Mouse (Mus musculus) lung, postnatal 0 days (tissue): ENCODE results near the gene Tmem104. TPM values are rescaled to one million over a fixed set of nuclear protein-coding genes. Genes with fewer than 3 reads are reported as not detected.
A peak's percentile ranks its signal among the peaks of the same experiment; 100 is the strongest.

ENCODE experiments used
- ATAC-seq: fragments of 200-750 bp; cut with Nextera tagmentation; 2 replicates; pipeline ENCODE4 v1.8.0; 2017; ENCODE audit warnings: moderate library complexity
- DNase-seq: peaks from one replicate; pipeline ENCODE4 v3.0.0-alpha.2; 2016; ENCODE audit warnings: low spot score
- H3K27ac ChIP-seq: fragments of 300-500 bp; sonication (generic); 2 replicates; pipeline ENCODE4 v1.5.1; 2014; ENCODE audit warnings: antibody characterized with exemption, mild to moderate bottlenecking, low read length, mixed read lengths
- H3K27me3 ChIP-seq: fragments of 300-500 bp; sonication (generic); replicated peaks from 2 replicates; pipeline ENCODE4 v1.6.1; 2014; ENCODE audit warnings: low read length, mixed read lengths; ENCODE audit not compliant: insufficient read depth
- H3K36me3 ChIP-seq: fragments of 300-500 bp; sonication (generic); 2 replicates; pipeline ENCODE4 v1.6.1; 2014; ENCODE audit warnings: low read length, mixed read lengths; ENCODE audit not compliant: insufficient read depth
- H3K4me1 ChIP-seq: fragments of 300-500 bp; sonication (generic); 2 replicates; pipeline ENCODE4 v1.6.1; 2014; ENCODE audit warnings: antibody characterized with exemption, low read depth, low read length, mixed read lengths; ENCODE audit not compliant: insufficient read depth
- H3K4me2 ChIP-seq: fragments of 300-500 bp; sonication (generic); replicated peaks from 2 replicates; pipeline ENCODE4 v1.6.1; 2014; ENCODE audit warnings: low read depth, mild to moderate bottlenecking, low read length, moderate library complexity, mixed read lengths
- H3K4me3 ChIP-seq: fragments of 300-500 bp; sonication (generic); 2 replicates; pipeline ENCODE4 v1.5.1; 2014; ENCODE audit warnings: low read depth, low read length
- H3K9ac ChIP-seq: fragments of 300-500 bp; sonication (generic); replicated peaks from 2 replicates; pipeline ENCODE4 v1.6.1; 2014; ENCODE audit warnings: low read depth, mild to moderate bottlenecking
- H3K9me3 ChIP-seq: fragments of 300-500 bp; sonication (generic); 2 replicates; pipeline ENCODE4 v1.6.1; 2016; ENCODE audit warnings: low read length, mixed read lengths
- CTCF ChIP-seq: IDR thresholded peaks from 2 replicates; pipeline ENCODE4 v1.5.1; 2016; ENCODE audit warnings: antibody characterized with exemption, mild to moderate bottlenecking
- EP300 ChIP-seq: IDR thresholded peaks from 2 replicates; pipeline ENCODE4 v1.6.1; 2016; ENCODE audit warnings: antibody characterized with exemption, mild to moderate bottlenecking, control low read depth
- WGBS: fragments of 180-500 bp; shearing (Covaris S2); extraction: QIAGEN DNeasy Blood & Tissue Kit; methylation state at CpG from one replicate; pipeline ENCODE4 v1.1.7; 2014; 5-methylcytosine and 5-hydroxymethylcytosine counted together
- polyA plus RNA-seq: library from polyadenylated mRNA; unstranded; fragments of >200 nt; fragmentation: Nextera tagmentation; extraction: Ambion mirVana; gene quantifications from 2 replicates; pipeline ENCODE4 v1.2.1, GENCODE M21; 2015

Tmem104 gene
- polyA plus RNA-seq, 1 experiment from 2014 or later = 9.6 TPM

- TF ChIP-seq CTCF (no peak), EP300 (no peak)
- H3K9me3 ChIP-seq = peaks cover 5% of the 10 kb centered on the region; the same call in 1 of the 2 replicates
- no peaks in the 10 kb centered on the region for H3K36me3 ChIP-seq
- 73% methylated on average over 9 of the region's 9 CpGs for WGBS
- H3K27me3 ChIP-seq = 0 out of 2 replicates have a peak, but pooled peaks cover 6% of the 10 kb centered on the region
- H3K4me3 ChIP-seq = no peak overlapping the region
- H3K9ac ChIP-seq = no peak overlapping the region
- H3K27ac ChIP-seq = no peak overlapping the region
- DNase-seq (no peak), ATAC-seq (no peak)
- no peak overlapping the region for H3K4me2 ChIP-seq
- no peaks in the 10 kb centered on the region for H3K4me1 ChIP-seq
Observed at GRCm38 (mm10) chr11:115153088-115153487, 34.2 kb upstream of the Tmem104 start.

- H3K27ac ChIP-seq = no peak overlapping the region
- peak; percentile 88 for ATAC-seq
- no peaks in the 10 kb centered on the region for H3K36me3 ChIP-seq
- H3K4me1 ChIP-seq = peaks cover 7% of the 10 kb centered on the region; the same call in 1 of the 2 replicates
- peak overlapping the region; percentile 43 for H3K4me2 ChIP-seq
- TF ChIP-seq EP300 = no peak
- TF ChIP-seq CTCF = peak; percentile 91
- DNase-seq = peak; percentile 87
- peaks cover 5% of the 10 kb centered on the region; the same call in 1 of the 2 replicates for H3K9me3 ChIP-seq
- H3K4me3 ChIP-seq = no peak overlapping the region
- 0 out of 2 replicates have a peak, but pooled peaks cover 6% of the 10 kb centered on the region for H3K27me3 ChIP-seq
- no peak overlapping the region for H3K9ac ChIP-seq
- 2% methylated on average over 35 of the region's 35 CpGs for WGBS
Observed at GRCm38 (mm10) chr11:115153699-115154292, 33.5 kb upstream of the Tmem104 start.

- 7% methylated on average over 5 of the region's 5 CpGs for WGBS
- no peak overlapping the region for H3K4me3 ChIP-seq
- no peak overlapping the region for H3K4me2 ChIP-seq
- no peak for DNase-seq
- no peak overlapping the region for H3K27ac ChIP-seq
- ATAC-seq = no peak
- H3K36me3 ChIP-seq = no peaks in the 10 kb centered on the region
- H3K27me3 ChIP-seq = 0 out of 2 replicates have a peak, but pooled peaks cover 6% of the 10 kb centered on the region
- TF ChIP-seq CTCF (no peak), EP300 (no peak)
- H3K9ac ChIP-seq = no peak overlapping the region
- H3K4me1 ChIP-seq = peaks cover 7% of the 10 kb centered on the region; the same call in 1 of the 2 replicates
- no peaks in the 10 kb centered on the region for H3K9me3 ChIP-seq
Observed at GRCm38 (mm10) chr11:115155053-115155634, 32.1 kb upstream of the Tmem104 start.

- H3K4me1 ChIP-seq = peaks cover 12% of the 10 kb centered on the region; the same call in 1 of the 2 replicates
- H3K9ac ChIP-seq = 0 out of 2 replicates have a peak overlapping the region, but pooled peaks have one; percentile 8
- no peak for DNase-seq
- 11% methylated on average over 12 of the region's 12 CpGs for WGBS
- no peak for TF ChIP-seq CTCF
- no peak for TF ChIP-seq EP300
- H3K27ac ChIP-seq = no peak overlapping the region
- H3K4me2 ChIP-seq = no peak overlapping the region
- H3K27me3 ChIP-seq = 0 out of 2 replicates have a peak, but pooled peaks cover 6% of the 10 kb centered on the region
- no peaks in the 10 kb centered on the region for H3K9me3 ChIP-seq
- no peak overlapping the region for H3K4me3 ChIP-seq
- no peaks in the 10 kb centered on the region for H3K36me3 ChIP-seq
- ATAC-seq = no peak
Observed at GRCm38 (mm10) chr11:115157933-115158719, 29.2 kb upstream of the Tmem104 start.

GRCm38 (mm10) chr11:115160016-115160797 is 27.1 kb upstream of the Tmem104 start:
- H3K36me3 ChIP-seq = no peaks in the 10 kb centered on the region
- DNase-seq (peak; percentile 70), ATAC-seq (no peak)
- peaks cover 12% of the 10 kb centered on the region; the same call in 1 of the 2 replicates for H3K4me1 ChIP-seq
- no peak overlapping the region for H3K9ac ChIP-seq
- WGBS = 47% methylated on average over 11 of the region's 11 CpGs
- TF ChIP-seq CTCF (peak; percentile 90), EP300 (no peak)
- H3K9me3 ChIP-seq = no peaks in the 10 kb centered on the region
- no peak overlapping the region for H3K27ac ChIP-seq
- no peak overlapping the region for H3K4me3 ChIP-seq
- no peak overlapping the region for H3K4me2 ChIP-seq
- no peaks in the 10 kb centered on the region for H3K27me3 ChIP-seq
